Mouse (Mus musculus): ENCODE data around the gene B130006D01Rik. TPM values are rescaled to one million over a fixed set of nuclear protein-coding genes. Genes with fewer than 3 reads are reported as not detected.

The B130006D01Rik gene
- polyA plus RNA-seq, 2 experiments = 0.34 to 1.6 TPM

DNA sequence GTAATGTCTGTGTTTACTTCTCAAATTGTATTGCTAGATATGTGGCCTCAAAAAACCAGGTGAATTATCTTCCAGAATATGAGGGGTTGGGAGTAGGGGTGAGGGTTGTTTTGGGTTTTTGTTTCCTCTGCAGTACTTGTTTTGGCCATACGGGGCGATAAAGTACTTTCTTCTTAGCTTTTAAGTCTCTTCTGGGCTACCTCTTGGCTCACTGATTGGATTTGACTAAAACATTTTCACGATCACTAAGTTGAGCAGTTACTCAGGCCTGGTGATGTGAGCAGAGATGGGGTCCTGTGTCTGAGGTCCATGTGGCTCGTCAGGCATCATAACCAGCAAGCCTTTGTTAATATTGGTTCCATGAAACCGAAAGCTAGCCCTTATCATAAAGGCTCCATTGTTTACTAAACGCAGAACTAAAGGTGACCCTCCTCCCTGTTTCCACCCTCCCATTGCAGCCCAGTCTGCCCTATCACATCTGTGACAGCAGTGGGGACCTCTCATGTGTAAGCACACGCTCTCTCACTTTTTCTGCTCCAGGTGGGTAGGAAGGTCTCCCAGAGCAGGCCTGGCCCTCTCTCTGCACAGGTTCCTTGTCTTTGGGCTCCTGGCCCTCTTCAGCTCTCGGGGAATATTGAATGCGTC lies 47.5 kb downstream of the B130006D01Rik start:
- H3K27me3 ChIP-seq (ENCODE audit: control insufficient read depth, insufficient read depth, low read length) = no peaks in the 10 kb centered on the region
- DNase-seq (ENCODE audit: low spot score) = no peak
- peaks cover 25% of the 10 kb centered on the region for H3K36me3 ChIP-seq (ENCODE audit: control insufficient read depth, insufficient read depth, low read length)
- no peak for TF ChIP-seq POLR2A (IDR thresholded peaks at IDR 0.05; ENCODE audit: borderline replicate concordance, extremely low read depth, insufficient read depth, insufficient read length)
- no peak for ATAC-seq (ENCODE audit: low FRiP score, low read depth)
- no peaks in the 10 kb centered on the region for H3K4me1 ChIP-seq (ENCODE audit: control insufficient read depth, insufficient read depth, low read length)
- no peaks in the 10 kb centered on the region for H3K9me3 ChIP-seq (ENCODE audit: control insufficient read depth, low read length)
- no peak overlapping the region for H3K4me3 ChIP-seq (replicated peaks; ENCODE audit: low read length)
- H3K27ac ChIP-seq (replicated peaks; ENCODE audit: low read depth, low read length) = no peak overlapping the region
- WGBS = 65% methylated on average over 9 of the region's 9 CpGs
- no peak overlapping the region for H3K4me2 ChIP-seq (replicated peaks; ENCODE audit: low read depth, low read length, severe bottlenecking)
- no peak overlapping the region for H3K9ac ChIP-seq (ENCODE audit: low read depth, low read length, severe bottlenecking)

DNA sequence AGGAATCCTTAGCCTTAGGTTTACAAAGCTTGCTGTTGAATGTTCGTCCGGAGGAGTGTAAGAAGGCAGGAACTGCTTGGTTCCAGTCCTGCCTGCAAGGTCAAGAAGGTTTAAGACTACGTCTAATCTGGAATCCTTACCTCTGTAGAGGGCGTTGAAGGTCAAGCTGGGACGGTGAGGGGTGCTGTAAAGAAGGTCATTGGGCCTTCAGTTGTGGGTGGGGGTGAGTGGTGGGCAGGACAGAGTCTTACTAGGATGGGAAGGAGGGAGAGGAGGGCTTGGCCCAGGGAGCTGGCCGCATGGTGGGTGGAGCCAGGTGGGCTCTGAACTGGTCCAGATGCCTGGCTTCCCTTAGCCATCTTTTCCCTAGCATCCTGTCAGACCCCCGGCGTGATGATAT lies 48.3 kb downstream of the B130006D01Rik start:
- H3K9me3 ChIP-seq (ENCODE audit: control insufficient read depth, low read length) = no peaks in the 10 kb centered on the region
- H3K4me1 ChIP-seq (ENCODE audit: control insufficient read depth, insufficient read depth, low read length) = no peaks in the 10 kb centered on the region
- no peak overlapping the region for H3K4me2 ChIP-seq (replicated peaks; ENCODE audit: low read depth, low read length, severe bottlenecking)
- peaks cover 27% of the 10 kb centered on the region for H3K36me3 ChIP-seq (ENCODE audit: control insufficient read depth, insufficient read depth, low read length)
- DNase-seq (ENCODE audit: low spot score) = no peak
- no peak overlapping the region for H3K27ac ChIP-seq (replicated peaks; ENCODE audit: low read depth, low read length)
- no peak for ATAC-seq (ENCODE audit: low FRiP score, low read depth)
- H3K4me3 ChIP-seq (replicated peaks; ENCODE audit: low read length) = no peak overlapping the region
- TF ChIP-seq POLR2A (IDR thresholded peaks at IDR 0.05; ENCODE audit: borderline replicate concordance, extremely low read depth, insufficient read depth, insufficient read length) = no peak
- WGBS = 79% methylated on average over 8 of the region's 8 CpGs
- H3K27me3 ChIP-seq (ENCODE audit: control insufficient read depth, insufficient read depth, low read length) = no peaks in the 10 kb centered on the region
- no peak overlapping the region for H3K9ac ChIP-seq (ENCODE audit: low read depth, low read length, severe bottlenecking)

DNA sequence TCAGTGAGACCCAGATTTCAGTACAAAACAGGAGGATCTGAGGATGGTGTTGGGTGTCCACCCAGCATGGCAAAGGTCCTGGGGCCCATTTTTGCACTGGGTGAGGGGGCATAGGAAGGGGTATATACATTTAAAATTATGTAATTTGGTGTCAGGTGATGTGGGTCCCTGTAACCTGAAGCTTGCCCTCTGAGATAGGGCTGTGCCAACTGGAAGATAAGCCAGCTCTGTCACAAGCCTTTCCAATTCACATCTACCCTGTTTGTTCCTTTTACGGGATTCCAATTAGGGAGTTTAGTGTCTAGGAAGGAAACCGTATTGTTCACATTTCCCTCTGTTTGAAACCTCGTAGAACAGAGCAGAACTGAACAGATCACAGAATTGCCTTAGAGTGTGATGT lies 49.9 kb downstream of the B130006D01Rik start:
- Histone ChIP-seq H3K27ac (replicated peaks; ENCODE audit: low read depth, low read length) (no peak overlapping the region), H3K4me1 (ENCODE audit: control insufficient read depth, insufficient read depth, low read length) (no peaks in the 10 kb centered on the region), H3K4me2 (replicated peaks; ENCODE audit: low read depth, low read length, severe bottlenecking) (no peak overlapping the region), H3K9ac (ENCODE audit: low read depth, low read length, severe bottlenecking) (no peak overlapping the region), H3K4me3 (replicated peaks; ENCODE audit: low read length) (no peak overlapping the region), H3K36me3 (ENCODE audit: control insufficient read depth, insufficient read depth, low read length) (peaks cover 23% of the 10 kb centered on the region), H3K27me3 (ENCODE audit: control insufficient read depth, insufficient read depth, low read length) (no peaks in the 10 kb centered on the region), H3K9me3 (ENCODE audit: control insufficient read depth, low read length) (no peaks in the 10 kb centered on the region)
- ATAC-seq (ENCODE audit: low FRiP score, low read depth) (no peak), DNase-seq (ENCODE audit: low spot score) (no peak)
- no peak for TF ChIP-seq POLR2A (IDR thresholded peaks at IDR 0.05; ENCODE audit: borderline replicate concordance, extremely low read depth, insufficient read depth, insufficient read length)
- WGBS = 74% methylated on average over 3 of the region's 3 CpGs

Other genes with a start within 250 kb of the B130006D01Rik start
- 1.9 and 2.4 TPM in 2 replicates for gene Nxph3, start 209.0 kb upstream of the B130006D01Rik start, polyA plus RNA-seq (2012; rRNA removed)
- gene Nxph3, start 209.0 kb upstream of the B130006D01Rik start, polyA plus RNA-seq (2014; fragmentation: Nextera tagmentation; extraction: Ambion mirVana) = 0.82 and 0.91 TPM in 2 replicates
- gene Ngfr, start 135.9 kb upstream of the B130006D01Rik start, polyA plus RNA-seq (2012; rRNA removed) = 52.7 and 74.9 TPM in 2 replicates
- gene Ngfr, start 135.9 kb upstream of the B130006D01Rik start, polyA plus RNA-seq (2014; fragmentation: Nextera tagmentation; extraction: Ambion mirVana) = 30.4 and 32.3 TPM in 2 replicates
- gene Phb, start 56.6 kb upstream of the B130006D01Rik start, polyA plus RNA-seq (2012; rRNA removed) = 209 and 309 TPM in 2 replicates
- 226 and 227 TPM in 2 replicates for gene Phb, start 56.6 kb upstream of the B130006D01Rik start, polyA plus RNA-seq (2014; fragmentation: Nextera tagmentation; extraction: Ambion mirVana)
- gene Zfp652, start 10.9 kb upstream of the B130006D01Rik start, polyA plus RNA-seq (2012; rRNA removed) = 25.3 and 31.2 TPM in 2 replicates
- gene Zfp652, start 10.9 kb upstream of the B130006D01Rik start, polyA plus RNA-seq (2014; fragmentation: Nextera tagmentation; extraction: Ambion mirVana) = 13.3 and 13.8 TPM in 2 replicates
- gene Phospho1, start 100.9 kb downstream of the B130006D01Rik start, polyA plus RNA-seq (2012; rRNA removed) = 35.5 and 59.3 TPM in 2 replicates
- 2.4 and 2.5 TPM in 2 replicates for gene Phospho1, start 100.9 kb downstream of the B130006D01Rik start, polyA plus RNA-seq (2014; fragmentation: Nextera tagmentation; extraction: Ambion mirVana)
- gene Gngt2, start 113.6 kb downstream of the B130006D01Rik start, polyA plus RNA-seq (2012; rRNA removed) = 5.1 and 10.0 TPM in 2 replicates
- gene Gngt2, start 113.6 kb downstream of the B130006D01Rik start, polyA plus RNA-seq (2014; fragmentation: Nextera tagmentation; extraction: Ambion mirVana) = 12.4 and 14.0 TPM in 2 replicates
- 7.8 and 11.9 TPM in 2 replicates for gene Abi3, start 118.9 kb downstream of the B130006D01Rik start, polyA plus RNA-seq (2012; rRNA removed)
- 2.5 and 5.5 TPM in 2 replicates for gene Abi3, start 118.9 kb downstream of the B130006D01Rik start, polyA plus RNA-seq (2014; fragmentation: Nextera tagmentation; extraction: Ambion mirVana)
- gene B4galnt2, start 191.3 kb downstream of the B130006D01Rik start, polyA plus RNA-seq (2012; rRNA removed) = 0.04 TPM in 1 of 2 replicates, not detected in the other
- not detected in 2 replicates for gene B4galnt2, start 191.3 kb downstream of the B130006D01Rik start, polyA plus RNA-seq (2014; fragmentation: Nextera tagmentation; extraction: Ambion mirVana)

Measured in limb, embryonic 14.5 days (tissue).